Mouse (Mus musculus) neural tube, embryonic 10.5 days (tissue): ENCODE measurements around the gene Ppp1r21.

ENCODE experiments used
- DNase-seq: peaks from one replicate; pipeline ENCODE4 v3.0.0-alpha.2; 2017; ENCODE audit warnings: low spot score; ENCODE audit errors: extremely low spot score

Ppp1r21 gene

GRCm38 (mm10) chr17:88530236-88530619, 310 bp downstream of the Ppp1r21 start:
- no peak for DNase-seq

- DNase-seq = no peak
These were observed 749 bp downstream of the Ppp1r21 start for GRCm38 (mm10) chr17:88530667-88531066.

- DNase-seq = no peak
These were observed 1.3 kb downstream of the Ppp1r21 start for GRCm38 (mm10) chr17:88531176-88531575.

GRCm38 (mm10) chr17:88537842-88538430, 8.0 kb downstream of the Ppp1r21 start:
- DNase-seq = no peak

- DNase-seq = no peak
These were observed 13.0 kb downstream of the Ppp1r21 start for GRCm38 (mm10) chr17:88542771-88543416.

- DNase-seq = no peak
These were observed 13.5 kb downstream of the Ppp1r21 start for GRCm38 (mm10) chr17:88543417-88543782.

- no peak for DNase-seq
These were observed 15.4 kb downstream of the Ppp1r21 start for GRCm38 (mm10) chr17:88545217-88545784.

GRCm38 (mm10) chr17:88546745-88547144, 16.8 kb downstream of the Ppp1r21 start:
- DNase-seq = no peak

GRCm38 (mm10) chr17:88549411-88550191, 19.7 kb downstream of the Ppp1r21 start:
- no peak for DNase-seq

- DNase-seq = no peak
These were observed 20.4 kb downstream of the Ppp1r21 start for GRCm38 (mm10) chr17:88550351-88550750.

- DNase-seq = no peak
These were observed 21.3 kb downstream of the Ppp1r21 start for GRCm38 (mm10) chr17:88550981-88551940.

GRCm38 (mm10) chr17:88552556-88552955, 22.6 kb downstream of the Ppp1r21 start:
- DNase-seq = no peak

GRCm38 (mm10) chr17:88553001-88553449, 23.1 kb downstream of the Ppp1r21 start:
- peak; percentile 21 for DNase-seq

- no peak for DNase-seq
These were observed 23.7 kb downstream of the Ppp1r21 start for GRCm38 (mm10) chr17:88553473-88554087.

- no peak for DNase-seq
These were observed 26.3 kb downstream of the Ppp1r21 start for GRCm38 (mm10) chr17:88556176-88556575.

GRCm38 (mm10) chr17:88556688-88557087, 26.8 kb downstream of the Ppp1r21 start:
- DNase-seq = no peak

GRCm38 (mm10) chr17:88558168-88558842, 28.4 kb downstream of the Ppp1r21 start:
- peak; percentile 78 for DNase-seq

- DNase-seq = no peak
These were observed 33.7 kb downstream of the Ppp1r21 start for GRCm38 (mm10) chr17:88563611-88564010.

- no peak for DNase-seq
These were observed 40.1 kb downstream of the Ppp1r21 start for GRCm38 (mm10) chr17:88569807-88570540.
